Mouse (Mus musculus): ENCODE measurements around the gene Mgme1.
A peak's percentile ranks its signal among the peaks of the same experiment; 100 is the strongest.

Mgme1 gene

DNA sequence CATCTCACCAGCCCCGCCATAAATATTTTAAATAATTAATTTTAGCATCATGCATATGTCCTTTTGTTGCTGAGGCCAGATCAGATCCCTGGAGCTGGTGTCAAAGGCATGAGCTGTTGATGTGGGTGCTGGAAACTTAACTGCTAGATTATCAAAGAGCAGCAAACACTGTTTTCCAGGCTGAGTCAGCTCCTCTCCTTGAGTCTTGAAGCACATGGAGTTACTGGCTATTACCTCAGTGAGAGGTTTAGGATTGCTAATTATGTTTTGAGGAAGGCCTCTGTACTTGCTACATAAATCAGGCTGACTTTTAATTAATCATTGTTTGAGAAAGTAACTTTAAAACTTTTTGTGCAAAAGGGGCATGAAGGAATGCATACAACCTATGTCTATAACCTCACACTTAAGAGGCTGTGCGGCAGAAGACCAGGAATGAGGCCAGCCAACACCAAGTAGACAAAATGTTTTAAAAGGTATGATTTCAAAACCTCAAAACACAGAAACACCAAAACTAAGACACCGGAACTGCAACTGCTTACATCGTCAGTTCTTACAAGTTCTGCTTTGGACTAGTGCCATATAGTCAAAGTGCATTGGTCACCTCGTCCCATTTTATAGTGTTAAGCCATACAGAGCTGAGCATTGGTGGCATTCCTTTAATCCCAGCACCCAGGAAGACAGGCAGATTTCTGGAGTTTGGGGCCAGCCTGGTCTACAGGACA, 5.9 kb upstream of the Mgme1 start:
- no peak for DNase-seq

DNA sequence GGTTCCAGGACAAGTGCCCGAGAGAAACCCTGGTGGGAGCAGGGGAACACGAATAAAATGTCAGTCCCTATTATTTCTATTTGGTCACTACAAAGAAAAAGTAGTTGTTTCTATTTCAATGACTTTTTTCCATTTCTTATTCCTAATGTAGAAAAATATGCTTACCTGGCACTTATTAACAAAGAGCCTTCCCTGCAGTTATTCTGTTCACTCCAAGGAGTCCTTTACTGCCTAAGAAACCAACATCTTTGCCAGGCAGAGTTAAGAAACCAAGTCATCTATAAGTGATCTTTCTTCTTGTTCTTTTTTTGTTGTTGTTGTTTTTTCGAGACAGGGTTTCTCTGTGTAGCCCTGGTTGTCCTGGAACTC, 5.4 kb upstream of the Mgme1 start:
- DNase-seq, result no peak

DNA sequence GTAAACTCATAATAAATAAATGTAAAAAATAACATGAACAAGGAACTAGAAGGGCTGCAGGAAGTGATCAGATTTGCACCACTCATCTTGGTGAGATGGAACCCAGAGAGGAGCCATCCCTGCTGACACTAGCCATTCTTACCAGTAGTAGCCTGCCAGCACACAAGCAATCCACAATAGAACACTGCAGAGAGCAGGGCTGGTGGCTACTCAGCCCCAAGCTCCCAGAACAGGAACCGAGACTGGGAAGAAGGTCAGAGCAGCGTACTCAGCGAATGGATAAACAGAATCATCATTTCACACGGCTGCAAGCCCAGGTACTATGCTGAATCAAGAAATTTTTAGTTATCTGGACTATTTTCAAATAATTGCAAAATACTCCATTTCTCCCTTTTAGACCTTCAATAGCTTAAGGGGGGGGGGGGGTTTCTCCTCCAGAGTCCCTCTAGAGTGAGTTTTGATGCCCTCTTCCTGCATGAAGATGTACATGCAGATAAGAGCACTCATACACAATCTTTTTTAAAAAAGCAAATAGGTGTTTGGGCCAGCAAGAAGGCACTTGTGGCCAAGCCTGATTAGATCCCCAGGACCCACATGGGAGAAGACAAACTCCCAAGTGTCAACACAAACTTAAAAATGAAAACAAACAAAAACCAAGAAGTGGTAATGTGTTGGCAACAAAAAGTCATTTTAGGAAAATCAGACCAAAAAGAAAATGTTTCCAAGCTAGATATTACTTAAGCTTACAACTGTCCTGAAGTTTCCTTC, 4.4 kb upstream of the Mgme1 start:
- DNase-seq, result no peak

DNA sequence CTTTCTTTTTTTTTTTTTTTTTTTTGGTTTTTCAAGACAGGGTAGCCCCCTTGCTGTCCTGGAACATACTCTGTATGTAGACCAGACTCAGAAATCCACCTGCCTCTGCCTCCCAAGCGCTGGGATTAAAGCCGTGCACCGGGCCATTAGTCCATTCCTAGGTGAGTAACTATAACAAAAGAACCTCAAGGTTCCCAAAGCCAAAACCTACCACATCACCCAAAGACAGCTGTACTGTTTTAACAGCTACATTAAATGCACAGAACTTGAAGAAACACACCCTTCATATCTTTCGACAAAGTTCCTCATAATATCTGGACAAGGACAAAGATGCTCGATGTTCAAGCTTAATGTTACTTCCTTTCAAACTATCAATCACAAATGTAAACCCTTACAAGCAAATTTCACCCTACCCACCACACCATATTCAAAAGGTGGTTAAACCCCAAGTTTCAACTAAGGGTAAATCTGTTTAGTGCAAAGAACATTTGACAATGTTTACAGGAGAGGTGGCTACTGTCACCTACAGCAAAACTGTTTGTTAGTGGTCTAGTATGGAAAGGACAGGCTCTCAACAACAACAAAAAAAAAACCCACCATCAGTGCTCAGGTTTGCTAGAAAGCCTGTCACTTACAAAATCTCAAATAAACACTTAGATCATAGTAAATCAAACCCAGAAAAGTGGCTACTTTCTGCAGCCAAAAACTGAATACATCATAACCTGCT, 3.3 kb upstream of the Mgme1 start:
- DNase-seq, result no peak

DNA sequence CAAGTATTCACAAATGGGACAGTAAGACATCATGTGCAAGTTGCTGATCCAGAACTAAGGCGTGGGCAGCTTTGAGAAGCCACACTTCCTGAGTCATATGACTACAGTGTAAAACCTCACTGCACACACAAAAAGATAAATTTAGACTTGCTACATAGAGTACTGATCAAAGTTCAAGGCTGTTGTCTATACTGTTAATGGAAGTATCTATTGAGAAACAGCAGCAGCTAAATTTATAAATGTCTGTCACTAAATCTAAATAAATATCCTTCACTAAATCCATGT, 2.8 kb upstream of the Mgme1 start:
- DNase-seq, result peak; percentile 37

DNA sequence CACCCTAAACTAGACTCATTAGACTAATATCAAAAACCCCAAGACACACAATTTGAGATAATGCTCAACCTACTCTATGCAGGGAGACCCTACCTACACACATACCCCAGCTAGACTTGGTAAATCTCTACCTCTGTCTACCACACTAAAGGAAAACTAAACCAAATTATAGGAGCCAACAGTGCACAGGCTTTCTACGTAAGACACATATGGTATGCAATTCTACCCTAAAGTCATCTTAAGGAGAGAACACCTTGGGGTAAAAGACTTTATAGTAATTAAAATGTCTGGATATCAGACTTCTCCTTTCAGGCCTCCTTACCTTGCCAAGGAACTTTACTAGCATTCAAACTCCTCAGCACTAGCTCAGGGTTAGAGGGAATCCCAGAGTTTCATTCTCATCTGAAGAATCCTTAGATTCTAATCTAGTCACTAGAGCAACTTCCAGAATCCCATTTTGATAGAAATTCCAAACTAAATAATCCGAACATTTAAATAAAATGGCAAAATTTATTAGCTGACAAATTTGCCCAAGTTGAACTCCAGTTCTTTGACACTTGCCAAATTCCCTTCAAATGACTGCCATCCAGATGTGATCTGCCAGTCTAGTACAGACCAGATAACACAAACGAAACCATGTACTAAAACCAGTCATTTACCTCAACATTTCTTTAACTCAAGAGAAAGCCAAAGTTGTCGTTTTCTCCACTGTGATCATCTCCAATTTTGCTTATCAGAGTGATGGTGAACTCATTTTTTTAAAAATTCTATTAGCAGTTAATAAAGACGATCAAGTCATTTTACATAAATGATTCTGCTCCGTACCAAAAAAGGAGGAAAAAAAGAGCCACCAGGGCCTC, 1.8 kb upstream of the Mgme1 start:
- DNase-seq, result no peak

DNA sequence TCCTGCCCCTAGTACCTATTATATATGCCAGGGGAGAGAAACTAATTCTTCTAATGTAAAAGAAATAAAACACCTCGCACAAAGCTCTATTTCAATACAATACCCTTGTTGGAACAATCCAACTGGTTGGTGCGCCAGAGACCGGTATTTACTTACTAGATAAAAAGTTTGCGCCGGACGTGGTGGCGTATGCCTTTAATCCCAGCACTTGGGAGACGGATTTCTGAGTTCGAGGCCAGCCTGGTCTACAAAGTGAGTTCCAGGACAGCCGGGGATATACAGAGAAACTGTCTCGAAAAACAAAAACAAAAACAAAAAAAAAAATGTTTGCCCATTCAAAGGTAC, 1.2 kb upstream of the Mgme1 start:
- no peak for DNase-seq

DNA sequence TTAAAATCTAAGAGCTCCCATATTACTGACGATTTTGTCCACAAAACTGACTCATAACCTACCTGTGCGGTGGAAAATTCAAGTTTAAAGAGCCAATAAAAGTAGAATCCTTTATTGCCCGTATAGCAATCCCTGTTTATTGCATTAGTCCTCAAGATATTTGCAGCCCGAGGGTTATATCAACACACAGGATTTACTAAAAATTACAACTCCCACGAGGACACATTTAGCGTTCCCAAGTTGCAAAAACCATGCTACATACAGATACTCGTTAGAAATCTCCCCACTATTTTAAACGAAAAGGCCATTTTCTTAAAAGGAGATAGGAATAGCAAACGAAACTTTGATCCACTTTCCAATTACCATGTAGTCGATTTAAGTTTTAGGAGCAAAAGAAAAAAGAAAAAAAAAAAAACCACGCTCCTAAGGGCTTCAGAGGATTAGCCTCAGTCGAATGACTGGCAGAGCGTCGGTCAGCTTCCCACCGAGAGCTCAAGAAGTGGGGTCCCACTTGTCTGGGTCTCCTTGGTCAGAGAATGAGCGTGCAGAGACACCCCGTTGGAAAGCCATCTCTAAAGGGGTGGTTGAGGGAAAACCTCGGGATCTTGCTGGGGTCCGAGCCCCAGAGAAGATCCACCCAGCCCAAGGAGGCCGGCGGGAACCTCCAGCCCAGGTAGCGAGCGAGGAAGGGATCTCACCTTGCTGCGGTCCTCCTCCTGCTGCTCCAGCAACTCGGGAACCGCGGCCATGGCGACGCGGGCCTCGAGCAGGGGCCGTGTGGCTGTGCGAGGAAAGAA, 586 bp upstream of the Mgme1 start:
- no peak for DNase-seq

DNA sequence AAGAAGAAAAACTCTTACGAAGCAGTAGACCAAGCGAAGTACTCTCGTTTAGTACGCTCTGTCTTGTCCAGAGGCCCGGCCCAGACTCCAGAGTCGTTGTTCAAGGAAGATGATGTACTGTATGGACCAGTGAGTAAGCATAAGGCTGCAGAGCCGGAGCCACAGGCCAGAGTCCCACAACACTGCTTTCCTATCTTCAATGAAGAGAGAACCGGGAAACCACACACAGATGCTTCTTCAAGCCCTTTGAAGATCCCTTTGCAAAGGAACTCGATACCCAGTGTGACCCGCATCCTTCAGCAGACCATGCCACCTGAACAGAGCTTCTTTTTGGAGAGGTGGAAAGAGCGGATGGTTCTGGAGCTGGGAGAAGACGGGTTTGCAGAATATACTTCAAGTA, 1.6 kb downstream of the Mgme1 start:
- no peak for DNase-seq

DNA sequence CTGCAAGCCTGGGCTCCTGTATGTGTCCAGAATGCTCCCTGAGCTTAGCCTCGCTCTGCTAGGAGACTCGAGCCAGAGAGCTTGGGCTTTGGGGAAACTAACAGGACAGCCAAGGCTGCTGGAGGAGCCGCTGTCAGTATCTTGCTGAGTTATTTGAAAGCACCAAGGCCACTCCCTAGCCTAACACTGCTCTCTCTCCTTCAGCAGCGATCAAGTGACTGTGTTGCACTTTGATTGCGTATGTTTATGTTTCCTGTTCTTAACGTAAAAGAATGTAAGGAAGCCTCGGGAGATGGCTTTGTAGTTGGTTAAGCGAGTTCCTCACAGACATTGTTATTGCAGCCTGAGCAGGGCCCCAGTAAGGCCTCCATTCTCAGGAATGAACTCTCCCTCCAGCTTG, 4.3 kb downstream of the Mgme1 start:
- DNase-seq, result peak; percentile 23

DNA sequence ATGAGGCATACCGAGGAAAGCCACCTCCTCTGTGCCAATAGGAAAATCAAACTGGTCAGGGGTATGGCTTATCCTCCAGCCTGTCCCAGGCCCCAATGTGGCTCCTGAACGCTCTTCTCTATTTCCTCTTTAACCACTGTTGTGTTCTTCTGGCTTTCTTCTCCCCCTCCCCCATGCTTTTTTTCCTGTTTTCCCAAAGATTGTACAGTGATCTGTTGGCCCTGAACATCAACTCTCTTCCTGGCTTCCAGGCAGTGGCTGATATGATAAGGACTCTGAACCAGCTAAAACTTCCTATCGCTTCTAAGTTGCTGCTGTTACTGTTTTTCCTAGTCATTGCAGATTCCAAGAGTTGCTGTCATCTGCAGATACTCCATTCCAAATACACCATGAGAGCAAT, 6.4 kb downstream of the Mgme1 start:
- no peak for DNase-seq

DNA sequence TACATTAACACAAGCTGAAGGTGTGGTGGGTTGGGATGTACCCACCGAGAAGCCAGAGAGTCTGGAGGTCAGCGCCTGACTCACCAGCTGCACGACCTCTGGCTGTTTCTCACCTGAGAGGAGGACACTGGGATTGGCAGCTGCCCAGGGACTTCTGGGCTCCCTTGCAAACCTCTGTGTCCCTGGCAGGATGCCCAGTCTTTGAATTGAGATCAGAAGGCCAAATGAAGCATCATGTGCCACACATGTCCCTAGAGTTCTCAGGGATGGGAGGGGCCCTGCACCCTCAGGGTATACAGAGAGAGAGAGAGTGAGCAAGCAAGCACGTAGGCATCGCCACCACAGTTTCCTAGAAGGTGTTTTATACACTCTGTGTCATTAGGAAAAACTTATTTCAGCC, 9.3 kb downstream of the Mgme1 start:
- DNase-seq, result no peak

DNA sequence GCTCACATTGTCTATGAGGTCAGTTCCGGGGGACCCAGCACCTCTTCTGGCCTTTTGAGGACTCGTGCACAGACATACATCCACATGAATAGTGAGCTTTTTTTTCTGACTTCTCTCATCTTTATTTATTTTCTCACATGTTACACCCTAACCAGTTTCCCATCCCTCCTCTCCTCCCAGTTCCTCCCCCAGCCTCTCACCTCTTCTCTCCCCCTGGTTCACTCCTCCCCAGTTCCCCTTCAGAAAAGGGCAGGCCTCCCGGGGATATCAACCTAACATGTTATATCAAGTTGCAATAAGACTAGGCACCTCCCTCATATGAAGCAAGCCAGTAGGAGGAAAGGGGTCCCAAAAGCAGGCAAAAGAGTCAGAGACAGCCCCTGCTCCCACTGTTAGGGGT, 10.1 kb downstream of the Mgme1 start:
- no peak for DNase-seq

DNA sequence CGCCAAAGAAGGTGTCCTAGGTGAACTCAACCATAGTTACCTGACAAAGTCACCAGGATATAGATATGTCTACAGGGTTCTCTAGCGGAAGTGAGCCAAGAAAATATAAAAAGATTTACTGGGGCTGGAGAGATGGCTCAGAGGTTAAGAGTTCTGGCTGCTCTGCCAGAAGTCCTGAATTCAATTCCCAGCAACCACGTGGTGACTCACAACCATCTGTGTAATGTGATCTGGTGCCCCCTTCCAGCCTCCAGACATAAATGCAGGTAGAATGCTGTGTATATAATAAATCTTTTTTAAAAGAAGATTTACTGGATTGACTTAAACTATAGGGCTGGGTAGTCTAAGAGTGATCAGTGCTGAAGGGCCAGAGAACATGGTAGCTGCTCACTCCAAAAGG, 11.0 kb downstream of the Mgme1 start:
- DNase-seq, result no peak

DNA sequence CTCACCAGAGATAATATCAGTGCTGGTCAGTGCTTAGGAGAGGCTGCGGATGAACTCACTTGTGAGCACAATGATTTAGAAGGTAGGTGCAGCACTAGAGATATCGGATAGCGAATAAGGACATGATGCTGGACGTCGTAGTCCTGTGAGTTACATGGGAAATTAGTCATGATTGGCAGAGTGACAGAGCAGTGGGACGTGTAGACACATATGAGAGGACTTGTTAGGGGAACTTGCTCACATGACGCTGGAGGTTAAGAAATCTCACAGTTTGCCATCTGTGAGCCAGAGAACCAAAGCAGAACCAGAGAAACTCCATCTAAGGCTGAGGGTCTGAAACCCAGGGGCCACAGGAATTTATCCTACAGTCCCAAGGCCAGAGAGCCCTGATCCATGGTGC, 19.9 kb downstream of the Mgme1 start:
- no peak for DNase-seq

DNA sequence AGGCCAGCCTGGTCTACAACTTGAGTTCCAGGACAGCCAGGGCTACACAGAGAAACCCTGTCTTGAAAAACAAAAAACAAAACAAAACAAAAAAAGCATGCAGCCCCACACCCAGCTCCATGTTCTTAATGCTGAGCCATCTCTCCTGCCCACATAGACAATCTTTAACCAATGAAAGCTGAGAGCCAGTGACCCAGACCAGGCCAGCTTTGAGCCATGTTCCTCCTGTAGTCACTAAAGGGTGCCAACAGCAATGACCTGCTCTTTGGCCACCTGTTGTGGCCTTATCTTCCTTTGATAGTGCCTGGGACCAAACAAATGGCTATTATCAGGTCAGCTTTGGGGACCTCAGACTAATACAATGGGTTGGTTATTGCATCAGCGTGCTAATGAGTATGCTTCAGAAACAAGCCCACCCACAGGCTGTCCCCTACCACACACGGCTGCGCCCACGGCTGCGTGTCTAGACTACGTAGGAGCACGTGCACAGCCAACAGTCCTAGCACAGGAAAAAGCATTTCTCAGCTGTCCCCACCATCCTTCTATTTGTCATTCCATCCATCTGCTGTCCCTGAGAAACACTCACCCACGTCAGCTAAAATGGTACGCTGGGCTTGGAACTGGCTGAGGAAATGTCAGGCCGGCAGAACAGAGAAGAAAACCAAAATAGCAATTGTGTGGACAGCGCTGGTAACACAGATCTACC, 21.3 kb downstream of the Mgme1 start:
- no peak for DNase-seq

DNA sequence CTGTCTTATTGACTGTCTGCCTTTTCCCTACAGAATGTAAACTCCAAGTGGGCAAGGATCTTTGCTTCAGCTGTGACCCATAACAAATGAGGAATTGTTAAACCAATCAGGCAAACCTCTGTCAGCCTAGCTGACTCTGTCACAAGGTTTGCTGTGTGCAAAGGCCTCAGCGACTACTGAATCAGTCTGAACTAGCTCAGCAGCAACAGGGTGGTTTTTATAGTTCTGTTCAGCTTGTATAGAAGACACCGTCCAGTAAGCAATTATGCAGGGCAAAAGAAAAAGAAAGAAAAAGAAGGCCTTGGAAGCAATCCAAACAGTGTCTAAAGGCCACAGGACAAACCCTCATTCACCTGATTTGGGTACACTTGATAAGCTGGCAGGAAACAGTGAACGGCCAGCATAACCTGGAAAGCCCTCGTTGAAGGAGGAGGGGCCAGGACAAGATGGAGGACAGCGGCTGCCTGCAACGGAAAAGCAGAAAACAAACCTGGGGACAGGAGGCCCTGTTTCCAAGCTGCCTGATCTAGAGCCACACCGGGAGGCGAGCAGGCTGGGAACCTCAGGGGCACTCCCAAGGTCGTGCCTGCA, 24.8 kb downstream of the Mgme1 start:
- DNase-seq, result no peak

DNA sequence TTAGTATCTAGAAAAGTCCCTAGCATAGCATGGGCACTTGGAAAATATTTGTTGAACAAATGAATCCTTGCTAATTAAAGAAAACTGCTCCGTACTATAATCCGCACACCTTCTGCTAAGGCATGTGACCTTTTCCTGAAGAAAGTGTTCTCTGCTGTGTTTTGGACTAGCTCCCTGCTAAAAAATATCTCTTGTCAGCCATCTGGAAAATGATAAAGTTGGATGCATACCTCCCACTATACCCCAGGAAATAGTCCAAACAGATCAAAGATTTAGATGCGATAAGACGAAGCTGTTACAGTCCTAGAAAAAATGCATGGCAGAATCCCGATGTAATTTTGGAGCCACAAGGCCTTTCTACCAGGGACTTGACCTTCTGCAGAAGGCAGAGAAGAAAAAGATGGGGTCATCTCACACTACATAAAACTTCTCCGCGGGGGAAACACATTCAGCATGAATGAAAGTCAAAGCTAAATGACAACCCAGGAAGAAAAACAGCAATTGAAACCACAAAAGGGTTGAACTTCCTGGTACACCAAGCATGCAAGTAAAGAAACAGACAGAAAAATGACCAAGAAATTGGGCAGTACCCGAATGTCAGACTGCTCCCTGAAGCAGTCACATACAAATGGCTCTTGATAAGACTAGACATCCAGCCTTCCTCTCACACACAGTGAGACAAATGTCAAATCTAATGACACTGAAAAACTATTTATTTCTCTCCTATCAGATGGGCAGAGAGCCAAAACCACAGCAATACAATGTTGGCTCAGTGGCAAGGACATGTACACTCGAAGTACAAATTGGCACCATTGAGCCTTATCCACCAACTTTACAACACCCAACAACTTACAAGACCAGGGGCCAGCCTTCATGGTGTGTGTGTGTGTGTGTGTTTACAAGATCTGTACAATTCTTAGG, 29.5 kb downstream of the Mgme1 start:
- no peak for DNase-seq

DNA sequence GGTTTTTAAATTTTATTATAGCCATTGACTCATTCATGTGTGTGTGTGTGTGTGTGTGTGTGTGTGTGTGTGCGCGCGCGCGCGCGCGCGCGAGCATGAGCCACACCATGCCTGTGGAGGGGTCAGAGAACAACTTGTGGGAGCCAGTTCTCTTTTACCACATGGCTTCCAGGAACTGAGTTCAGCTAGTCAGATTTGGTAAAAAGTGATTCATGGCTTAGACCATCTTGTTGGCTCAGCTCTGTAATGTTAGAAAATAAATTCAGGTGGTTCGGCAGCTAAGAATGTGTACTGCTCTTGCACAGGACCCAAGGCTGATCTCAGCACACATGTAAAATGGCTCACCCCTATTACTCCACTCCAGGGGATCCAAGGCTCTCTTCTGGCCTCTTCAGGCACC, 30.6 kb downstream of the Mgme1 start:
- no peak for DNase-seq

DNA sequence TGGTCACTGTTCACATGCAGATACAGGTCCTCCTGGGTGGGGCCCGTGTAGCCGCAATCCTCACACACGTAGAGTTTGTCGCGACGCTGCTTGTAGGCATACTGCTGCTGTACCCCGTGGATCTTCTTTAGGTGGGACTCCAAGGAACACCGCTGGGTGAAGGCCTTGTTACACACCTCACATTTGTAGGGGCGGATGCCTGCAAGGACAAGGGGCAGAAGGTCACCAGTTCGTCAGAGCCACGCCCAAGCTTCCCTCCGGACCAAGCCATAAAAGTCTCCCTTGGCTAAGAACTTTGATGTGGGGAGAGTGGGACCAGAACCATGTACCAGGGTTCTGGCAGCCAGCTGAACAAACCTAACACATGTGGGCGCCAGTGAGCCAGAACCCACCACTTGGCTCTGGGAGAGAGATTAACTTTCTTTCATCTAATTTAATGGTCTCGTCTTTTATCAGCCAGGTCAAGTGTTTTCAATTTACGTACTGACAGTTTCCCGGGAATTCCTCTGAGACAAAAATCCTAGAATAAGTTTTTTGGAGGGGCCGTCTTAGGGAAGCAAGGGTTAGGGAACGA, 35.3 kb downstream of the Mgme1 start:
- DNase-seq, result no peak
